Mouse (Mus musculus) small intestine, adult 2 months (tissue): ENCODE results near the gene Rybp.

Experiments used
- CTCF ChIP-seq: fragments of 200-500 bp; IDR thresholded peaks from 2 replicates; pipeline ENCODE4 v1.5.1; 2012; ENCODE audit warnings: low read depth, mild to moderate bottlenecking, control low read depth, inconsistent platforms, low read length, moderate library complexity, mixed read lengths; ENCODE audit not compliant: insufficient replicate concordance, insufficient read length; ENCODE audit errors: extremely low read depth
- POLR2A ChIP-seq: fragments of 200-500 bp; IDR thresholded peaks from 2 replicates; pipeline ENCODE4 v1.6.1; 2012; ENCODE audit warnings: low read depth, mild to moderate bottlenecking, control low read depth, inconsistent platforms, low read length, moderate library complexity

DNA sequence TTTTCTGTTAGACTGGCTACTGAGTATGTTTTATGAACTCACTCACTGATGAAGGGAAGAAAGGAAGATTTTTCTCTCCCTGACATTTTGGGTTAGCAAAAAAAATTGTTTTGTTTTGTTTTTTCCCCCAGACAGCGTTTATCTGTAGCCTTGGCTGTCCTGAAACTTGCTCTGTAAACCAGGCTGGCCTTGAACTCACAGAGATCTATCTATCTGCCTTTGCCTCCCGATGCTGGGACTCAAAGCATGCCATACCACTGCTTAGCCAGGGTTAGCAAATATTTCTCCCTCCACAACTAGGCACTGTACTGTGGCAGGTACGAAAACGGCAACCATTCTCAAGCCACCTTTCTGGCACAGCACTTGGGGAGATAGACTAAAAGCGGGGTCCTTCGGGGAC is 63.4 kb downstream of the Rybp start:
- TF ChIP-seq POLR2A: no peak
- no peak for TF ChIP-seq CTCF
